Mouse (Mus musculus) cerebellum, adult 11-12 months (tissue): ENCODE data around the gene Pdzd2.

Experiments used
- DNase-seq: peaks from one replicate; pipeline ENCODE4 v3.0.0; 2022

Pdzd2 gene

DNA sequence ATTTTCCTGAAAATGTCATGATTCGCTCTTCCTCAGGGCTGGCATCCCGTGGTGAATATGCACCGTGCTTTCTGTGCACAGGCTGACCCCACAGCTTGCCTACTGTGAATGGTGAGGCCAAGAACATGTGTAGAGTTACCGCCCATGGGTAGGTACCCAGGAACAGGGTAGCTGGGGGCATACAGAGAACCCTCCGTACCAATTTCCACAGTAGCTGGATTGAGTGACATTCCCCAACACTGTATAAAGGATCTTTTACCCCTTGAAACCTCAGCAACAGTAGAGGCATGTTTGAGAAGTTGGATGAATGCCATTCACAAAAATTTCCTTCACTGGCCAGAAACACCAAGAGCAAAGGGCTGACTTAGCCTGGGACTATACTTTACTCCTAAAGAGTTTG, 271.1 kb downstream of the Pdzd2 start:
- DNase-seq, result no peak

- DNase-seq, result no peak
Measured at GRCm38 (mm10) chr15:12465748-12466147, 274.0 kb downstream of the Pdzd2 start.

DNA sequence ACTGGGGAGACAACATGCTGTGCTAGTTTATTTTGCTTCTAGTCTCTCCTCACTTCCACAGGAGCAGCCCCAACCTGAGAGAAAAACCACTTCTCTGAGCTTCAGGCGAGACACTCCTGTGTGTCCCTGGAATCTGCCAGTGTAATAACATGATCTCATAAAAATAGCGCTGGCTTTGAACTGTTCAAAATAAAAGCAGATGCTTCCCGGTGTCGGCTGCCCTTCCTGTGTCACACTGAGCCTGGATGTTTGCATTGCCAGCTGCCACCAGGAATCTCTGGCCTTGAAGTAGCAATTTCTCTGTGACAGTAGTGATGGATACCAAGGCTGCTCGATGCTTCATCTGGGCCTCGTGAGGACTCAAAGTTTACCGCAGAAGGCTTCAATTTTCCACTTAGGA, 282.9 kb downstream of the Pdzd2 start:
- DNase-seq, result no peak

DNA sequence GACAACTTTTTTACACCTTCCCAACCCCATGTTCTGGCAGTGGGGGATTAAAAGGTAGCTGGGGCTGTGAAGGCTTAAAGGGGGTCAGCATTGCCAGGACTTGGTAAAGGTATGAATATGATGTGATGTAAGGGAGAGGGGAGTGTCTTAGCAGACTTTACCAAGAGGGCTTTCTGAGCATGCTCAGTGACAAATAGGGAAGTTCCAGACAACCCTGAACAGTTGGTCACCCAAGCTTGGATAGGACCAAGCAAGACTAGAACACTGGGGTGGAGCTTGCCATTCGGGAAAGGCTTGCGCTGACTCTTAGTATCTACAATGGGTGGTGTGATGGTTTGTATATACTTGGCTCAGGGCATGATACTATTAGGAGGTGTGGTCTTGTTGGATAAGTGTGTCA, 286.4 kb downstream of the Pdzd2 start:
- no peak for DNase-seq

- DNase-seq, result peak; percentile 50
Measured at GRCm38 (mm10) chr15:12452141-12452995, 287.4 kb downstream of the Pdzd2 start.

- DNase-seq, result peak; percentile 83
Measured at GRCm38 (mm10) chr15:12451448-12451847, 288.3 kb downstream of the Pdzd2 start.

DNA sequence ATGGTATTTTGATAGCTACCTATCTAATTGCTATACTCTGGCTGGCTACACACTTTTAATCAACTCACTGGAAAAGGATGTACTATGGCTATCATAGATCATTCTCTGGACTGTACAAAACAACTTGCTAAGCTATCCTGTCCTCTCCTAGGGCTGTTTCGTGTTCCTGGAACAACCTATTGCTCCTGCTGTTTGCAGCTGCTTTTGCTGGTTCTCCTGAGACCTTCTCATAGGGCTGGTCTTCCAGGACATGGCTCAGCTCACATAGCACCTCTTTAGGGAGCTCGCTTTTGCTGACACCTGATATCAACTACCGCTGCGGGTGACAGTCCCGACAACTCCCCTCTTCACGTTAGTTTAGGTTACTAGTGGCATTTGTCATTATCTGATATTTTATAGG, 288.9 kb downstream of the Pdzd2 start:
- peak; percentile 28 for DNase-seq

DNA sequence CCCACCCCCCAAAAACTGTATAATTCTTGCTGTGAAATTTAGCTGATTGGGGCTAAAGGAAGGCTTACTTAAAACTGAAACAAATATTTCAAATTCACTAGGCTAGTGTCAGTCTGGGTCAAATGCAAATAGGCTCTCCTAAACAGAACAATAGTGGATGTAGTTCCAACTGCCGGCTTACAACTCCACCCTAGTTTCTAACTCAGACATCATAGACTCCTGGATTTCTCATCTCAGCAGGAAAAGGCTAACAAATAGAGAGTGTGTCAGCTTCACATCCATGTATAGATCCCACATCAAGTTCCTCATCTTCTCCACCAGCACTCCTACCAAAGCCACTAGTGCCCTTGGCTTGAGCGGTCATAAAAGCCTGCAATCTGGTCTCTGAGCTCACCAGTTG, 290.4 kb downstream of the Pdzd2 start:
- DNase-seq, result no peak

GRCm38 (mm10) chr15:12447021-12447434, 292.7 kb downstream of the Pdzd2 start:
- DNase-seq, result no peak

DNA sequence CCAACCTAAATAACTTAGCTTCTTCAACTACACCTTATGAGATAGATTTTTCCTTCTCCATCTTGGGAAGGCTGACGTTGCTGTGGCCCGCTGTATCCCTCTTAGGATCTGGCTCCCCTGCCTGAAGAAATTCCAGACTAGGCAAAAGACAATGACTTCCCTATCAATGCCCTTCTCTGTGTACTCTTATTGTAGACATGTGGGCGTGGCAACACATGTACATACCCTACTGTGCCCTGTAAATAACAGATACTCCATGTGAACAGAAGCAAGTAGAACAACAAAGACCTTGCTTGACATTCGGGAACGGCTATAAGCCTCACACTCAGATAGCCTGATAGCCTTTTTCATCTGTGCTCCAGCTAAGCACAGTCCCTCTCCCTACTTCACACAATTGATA, 295.2 kb downstream of the Pdzd2 start:
- DNase-seq, result no peak

GRCm38 (mm10) chr15:12439351-12439751, 300.4 kb downstream of the Pdzd2 start:
- DNase-seq, result peak; percentile 23

GRCm38 (mm10) chr15:12438691-12439090, 301.0 kb downstream of the Pdzd2 start:
- no peak for DNase-seq

GRCm38 (mm10) chr15:12438081-12438480, 301.6 kb downstream of the Pdzd2 start:
- DNase-seq, result no peak

DNA sequence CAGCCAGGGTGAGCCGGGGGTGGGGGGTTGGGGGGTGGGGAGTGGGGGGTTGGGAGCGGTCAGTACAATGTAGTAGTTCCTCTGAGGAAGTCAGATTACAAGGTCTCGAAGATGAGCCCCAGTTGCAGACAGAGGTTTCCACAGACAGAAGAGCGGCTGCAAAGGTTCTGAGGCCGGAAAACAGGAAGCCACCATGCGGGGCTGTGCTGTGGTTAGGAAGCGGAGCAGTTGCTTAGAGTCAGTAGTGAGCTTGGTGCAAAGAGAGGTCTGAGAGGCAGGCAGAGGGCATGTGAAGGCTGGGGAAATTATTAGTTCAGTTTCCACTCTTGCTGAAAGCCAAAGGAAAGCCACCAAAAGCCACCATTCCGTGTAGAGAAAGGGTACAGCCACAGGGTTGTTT, 303.8 kb downstream of the Pdzd2 start:
- DNase-seq, result no peak

DNA sequence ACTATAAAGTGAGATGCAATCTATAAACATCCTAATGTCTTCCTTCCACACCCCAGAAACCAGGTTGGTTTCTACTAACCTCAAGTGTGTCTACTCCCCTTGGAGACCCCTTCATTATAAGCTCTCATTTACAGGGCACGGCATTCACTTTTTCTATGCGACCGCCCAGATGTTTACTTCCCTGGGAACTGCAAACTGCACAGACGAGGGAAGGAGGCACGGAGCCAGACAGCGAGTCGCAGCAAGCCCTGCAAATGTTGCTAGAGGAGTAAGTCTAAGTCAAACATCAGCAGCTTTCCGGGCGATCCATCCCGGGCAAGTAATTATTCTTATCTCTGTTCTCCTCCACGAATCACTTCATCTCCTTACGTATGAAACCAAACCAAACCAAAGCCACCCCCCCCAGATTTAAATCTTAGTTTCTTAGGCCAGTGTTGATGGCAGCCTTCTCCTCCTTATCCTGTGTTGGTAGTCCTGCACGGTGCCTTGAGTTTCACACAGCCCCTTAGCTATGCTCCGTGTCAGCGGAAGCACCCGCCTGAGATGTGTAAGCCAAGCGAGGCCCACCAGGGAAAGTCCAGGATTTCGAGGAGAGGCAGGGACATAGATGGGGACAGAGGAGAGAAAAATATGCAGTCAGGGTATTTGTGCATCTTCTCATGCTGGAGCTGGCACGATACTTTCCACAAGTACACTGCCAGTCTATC, 305.7 kb downstream of the Pdzd2 start:
- DNase-seq, result no peak

DNA sequence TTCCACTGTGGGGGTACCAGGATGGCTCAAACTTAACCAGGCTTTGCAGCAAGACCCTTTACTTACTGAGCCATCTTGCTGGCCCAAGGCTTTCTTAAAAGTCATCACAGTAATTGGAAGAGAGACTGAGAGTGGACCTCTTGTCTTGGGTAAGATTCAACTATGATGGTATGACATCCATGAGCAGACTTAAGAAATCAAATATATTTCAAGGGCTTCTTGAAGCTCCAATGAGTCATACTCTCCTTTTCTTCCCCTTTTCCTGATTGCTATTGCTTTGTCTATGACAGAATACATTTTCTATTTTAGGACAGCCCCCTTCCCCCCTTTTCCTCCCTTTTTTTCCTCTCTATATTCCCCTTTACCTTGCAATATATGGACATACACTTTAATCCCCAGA, 306.8 kb downstream of the Pdzd2 start:
- no peak for DNase-seq

- no peak for DNase-seq
Measured at GRCm38 (mm10) chr15:12432320-12432719, 307.4 kb downstream of the Pdzd2 start.

- DNase-seq, result no peak
Measured at GRCm38 (mm10) chr15:12431684-12432083, 308.0 kb downstream of the Pdzd2 start.

GRCm38 (mm10) chr15:12431188-12431587, 308.5 kb downstream of the Pdzd2 start:
- DNase-seq, result no peak

- no peak for DNase-seq
Measured at GRCm38 (mm10) chr15:12430670-12431069, 309.1 kb downstream of the Pdzd2 start.

DNA sequence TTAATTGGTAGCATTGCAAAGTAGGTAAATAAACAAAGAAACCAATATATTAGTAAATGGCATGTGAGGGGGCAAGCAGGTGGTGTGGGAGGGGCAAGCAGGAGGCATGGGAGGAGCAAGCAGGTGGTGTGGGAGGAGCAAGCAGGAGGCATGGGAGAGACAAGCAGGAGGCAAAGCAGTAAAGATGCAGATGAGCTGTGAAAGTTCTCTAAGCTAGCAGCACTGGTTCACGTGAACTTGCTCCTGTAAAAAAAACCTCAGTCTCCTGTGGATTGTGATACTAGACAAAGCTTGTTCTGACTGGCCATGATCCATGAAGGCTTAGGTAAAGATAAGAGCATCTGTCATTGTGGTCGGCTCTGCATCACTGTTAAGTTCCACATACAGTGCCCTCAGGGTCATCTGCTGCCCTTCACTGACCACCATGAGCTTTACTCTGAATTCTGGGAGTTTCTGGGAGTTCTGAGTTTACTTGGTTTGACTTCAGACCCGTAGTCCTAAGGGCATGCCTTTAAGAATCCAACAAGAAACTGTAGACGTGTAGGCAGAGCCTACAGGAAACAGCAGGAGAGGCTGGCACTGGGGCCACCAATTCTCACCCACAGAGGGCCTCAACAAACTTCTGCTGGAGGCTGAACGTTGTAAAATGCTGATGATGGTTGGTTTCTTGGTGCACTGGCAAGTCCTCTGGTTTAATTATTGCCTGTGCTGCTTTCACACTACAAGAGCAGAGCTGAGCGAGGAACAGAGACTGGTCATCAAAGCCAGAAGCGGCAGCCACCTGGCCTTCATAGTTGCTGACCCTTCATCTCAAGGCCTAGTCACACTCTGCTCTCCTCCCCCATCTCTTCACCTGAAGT, 309.9 kb downstream of the Pdzd2 start:
- DNase-seq, result no peak

DNA sequence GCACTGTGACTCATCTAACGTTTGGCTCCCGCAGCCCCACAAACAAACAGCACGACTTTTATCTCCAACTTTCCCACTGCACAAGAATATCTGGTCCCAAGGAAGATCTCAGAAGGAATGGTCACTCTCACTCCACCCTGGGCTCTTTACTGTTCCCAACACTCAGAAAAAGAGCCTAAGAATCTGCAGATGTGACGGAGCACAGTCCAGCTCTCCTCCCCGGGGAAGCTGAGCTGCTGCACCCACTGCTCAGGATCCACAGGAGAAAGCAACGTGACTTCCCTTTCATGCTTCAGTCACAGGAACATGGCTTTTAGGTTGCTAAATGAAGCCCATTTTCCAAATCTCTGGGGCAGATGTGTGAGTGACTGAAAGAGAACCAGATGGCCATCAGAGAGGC, 311.9 kb downstream of the Pdzd2 start:
- no peak for DNase-seq

DNA sequence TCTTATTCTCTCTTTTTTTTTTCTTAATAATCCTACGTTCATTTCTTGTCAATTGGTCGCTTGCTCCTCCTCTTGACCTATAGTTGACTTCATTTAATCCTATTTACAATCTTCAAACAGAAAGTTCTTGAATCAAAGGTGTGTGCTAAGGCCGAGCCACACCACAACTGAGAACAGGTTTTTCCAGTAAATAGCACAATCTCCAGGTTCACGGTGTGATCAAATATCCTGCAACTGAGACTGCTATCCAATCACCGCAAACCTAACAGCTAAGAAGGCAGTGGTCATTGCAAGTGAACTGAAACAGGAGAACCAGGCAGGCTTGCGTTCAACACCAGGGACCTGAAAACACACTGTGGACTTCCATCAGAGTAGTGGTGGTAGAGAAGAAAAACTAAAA, 313.4 kb downstream of the Pdzd2 start:
- DNase-seq, result no peak
